Mouse (Mus musculus) neural tube, embryonic 12.5 days (tissue): ENCODE data around the gene Sall2. TPM values are rescaled to one million over a fixed set of nuclear protein-coding genes. Genes with fewer than 3 reads are reported as not detected.
A peak's percentile ranks its signal among the peaks of the same experiment; 100 is the strongest.

Experiments used
- ATAC-seq: fragments of 200-750 bp; cut with Nextera tagmentation; 2 replicates; pipeline ENCODE4 v1.8.0; 2017; ENCODE audit warnings: low read depth, mild to moderate bottlenecking, moderate TSS enrichment, moderate library complexity; ENCODE audit not compliant: low FRiP score
- H3K27ac ChIP-seq: fragments of 300-500 bp; sonication (generic); 2 replicates; pipeline ENCODE4 v1.5.1; 2016
- H3K27me3 ChIP-seq: fragments of 300-500 bp; sonication (generic); replicated peaks from 2 replicates; pipeline ENCODE4 v1.6.1; 2016; ENCODE audit warnings: mild to moderate bottlenecking
- H3K36me3 ChIP-seq: fragments of 300-500 bp; sonication (generic); 2 replicates; pipeline ENCODE4 v1.6.1; 2016; ENCODE audit warnings: mild to moderate bottlenecking
- H3K4me1 ChIP-seq: fragments of 300-500 bp; sonication (generic); 2 replicates; pipeline ENCODE4 v1.6.1; 2016
- H3K4me2 ChIP-seq: fragments of 300-500 bp; sonication (generic); replicated peaks from 2 replicates; pipeline ENCODE4 v1.6.1; 2016; ENCODE audit warnings: mild to moderate bottlenecking
- H3K4me3 ChIP-seq: fragments of 300-500 bp; sonication (generic); 2 replicates; pipeline ENCODE4 v1.5.1; 2016
- H3K9ac ChIP-seq: fragments of 300-500 bp; sonication (generic); 2 replicates; pipeline ENCODE4 v1.6.1; 2016; ENCODE audit warnings: mild to moderate bottlenecking
- H3K9me3 ChIP-seq: fragments of 300-500 bp; sonication (generic); 2 replicates; pipeline ENCODE4 v1.6.1; 2016; ENCODE audit warnings: mild to moderate bottlenecking
- WGBS: fragments of 180-500 bp; shearing (Covaris S2); methylation state at CpG from one replicate; pipeline ENCODE4 v1.1.7; 2016; 5-methylcytosine and 5-hydroxymethylcytosine counted together
- polyA plus RNA-seq: library from polyadenylated mRNA; unstranded; fragments of >200 nt; fragmentation: Nextera tagmentation; extraction: Ambion mirVana; gene quantifications from 2 replicates; pipeline ENCODE4 v1.2.1, GENCODE M21; 2016

The Sall2 gene
- polyA plus RNA-seq, 1 experiment from 2014 or later: 55.8 TPM

GRCm38 (mm10) chr14:52283629-52284028 is 44.9 kb downstream of the Sall2 start:
- Histone ChIP-seq H3K9me3 (no peaks in the 10 kb centered on the region), H3K36me3 (peaks cover 34% of the 10 kb centered on the region), H3K27ac (no peak overlapping the region), H3K27me3 (no peaks in the 10 kb centered on the region), H3K4me1 (peaks cover 7% of the 10 kb centered on the region), H3K9ac (no peak overlapping the region), H3K4me3 (no peak overlapping the region), H3K4me2 (no peak overlapping the region)
- 98% methylated on average over 5 of the region's 5 CpGs for WGBS
- ATAC-seq: no peak

GRCm38 (mm10) chr14:52279747-52280120 is 48.8 kb downstream of the Sall2 start:
- H3K36me3 ChIP-seq: peaks cover 12% of the 10 kb centered on the region
- H3K9ac ChIP-seq: peak overlapping the region; percentile 88
- H3K27ac ChIP-seq: peak overlapping the region; percentile 68
- H3K4me3 ChIP-seq: peak overlapping the region; percentile 88
- H3K4me1 ChIP-seq: peaks cover 7% of the 10 kb centered on the region
- WGBS: 1% methylated on average over 21 of the region's 21 CpGs
- H3K4me2 ChIP-seq: peak overlapping the region; percentile 73
- H3K9me3 ChIP-seq: no peaks in the 10 kb centered on the region
- ATAC-seq: peak; percentile 66
- no peaks in the 10 kb centered on the region for H3K27me3 ChIP-seq

GRCm38 (mm10) chr14:52278932-52279746 is 49.4 kb downstream of the Sall2 start, which contains the start of the genes Tox4 and Rab2b:
Tox4 (plus strand) TSS chr14:52279146.
Rab2b (minus strand) TSS chr14:52279545.
- Histone ChIP-seq H3K4me3 (peak within 1 kb of the TSS; percentile 88), H3K27ac (peak within 1 kb of the TSS; percentile 68), H3K36me3 (peaks cover 18% of the 10 kb centered on the region), H3K9ac (peak within 1 kb of the TSS; percentile 88), H3K4me2 (peak within 1 kb of the TSS; percentile 73), H3K4me1 (peaks cover 7% of the 10 kb centered on the region), H3K9me3 (no peaks in the 10 kb centered on the region), H3K27me3 (no peaks in the 10 kb centered on the region)
- under 1% methylated on average over 65 of the region's 66 CpGs for WGBS
- ATAC-seq: peak; percentile 98

GRCm38 (mm10) chr14:52277210-52277609 is 51.4 kb downstream of the Sall2 start:
- Histone ChIP-seq H3K9me3 (no peaks in the 10 kb centered on the region), H3K9ac (no peak overlapping the region), H3K4me3 (no peak overlapping the region), H3K4me2 (no peak overlapping the region), H3K27ac (no peak overlapping the region), H3K4me1 (peaks cover 7% of the 10 kb centered on the region), H3K27me3 (no peaks in the 10 kb centered on the region), H3K36me3 (peaks cover 25% of the 10 kb centered on the region)
- ATAC-seq: no peak
- WGBS: 93% methylated on average over 4 of the region's 4 CpGs

DNA sequence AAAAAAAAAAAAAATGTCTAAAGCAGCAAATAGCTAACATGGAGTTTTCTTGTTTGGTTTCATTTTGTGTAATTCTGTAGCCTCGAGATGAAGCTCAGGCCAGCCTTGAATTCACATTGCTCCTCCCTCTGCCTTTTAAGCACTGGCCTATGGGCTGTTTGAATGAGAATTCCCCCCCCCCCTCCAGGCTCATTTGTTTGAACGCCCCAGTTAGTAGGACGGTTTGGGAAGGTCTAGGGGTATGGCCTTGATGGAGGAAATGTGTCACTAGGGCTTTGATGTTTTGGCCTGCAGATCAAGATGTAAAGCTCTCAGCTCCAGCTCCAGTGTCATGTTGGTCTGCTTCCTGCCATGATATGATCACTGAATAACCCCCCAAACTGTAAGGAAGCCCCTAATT is 55.8 kb downstream of the Sall2 start:
- no peak overlapping the region for H3K9ac ChIP-seq
- WGBS: 63% methylated on average over 3 of the region's 3 CpGs
- no peak for ATAC-seq
- H3K4me1 ChIP-seq: no peaks in the 10 kb centered on the region
- H3K27me3 ChIP-seq: no peaks in the 10 kb centered on the region
- no peak overlapping the region for H3K27ac ChIP-seq
- no peak overlapping the region for H3K4me2 ChIP-seq
- peaks cover 39% of the 10 kb centered on the region for H3K36me3 ChIP-seq
- H3K9me3 ChIP-seq: no peaks in the 10 kb centered on the region
- no peak overlapping the region for H3K4me3 ChIP-seq

Other genes with a start within 250 kb of the Sall2 start
- gene Hnrnpc, start 224.7 kb downstream of the Sall2 start, polyA plus RNA-seq: 764 and 797 TPM in 2 replicates
- gene Rpgrip1, start 218.1 kb downstream of the Sall2 start, polyA plus RNA-seq: 52.1 and 62.8 TPM in 2 replicates
- gene Supt16, start 131.3 kb downstream of the Sall2 start, polyA plus RNA-seq: 57.8 and 64.4 TPM in 2 replicates
- gene Chd8, start 71.0 kb downstream of the Sall2 start, polyA plus RNA-seq: 46.0 and 48.6 TPM in 2 replicates
- 51.8 and 56.6 TPM in 2 replicates for gene Tox4, start 49.6 kb downstream of the Sall2 start, polyA plus RNA-seq
- gene Rab2b, start 49.2 kb downstream of the Sall2 start, polyA plus RNA-seq: 43.7 and 52.9 TPM in 2 replicates
- gene Mettl3, start 23.6 kb downstream of the Sall2 start, polyA plus RNA-seq: 58.7 and 58.8 TPM in 2 replicates
- gene Olfr1513, start 27.6 kb upstream of the Sall2 start, polyA plus RNA-seq: 0.09 TPM in 1 of 2 replicates, not detected in the other
- not detected in 2 replicates for gene Olfr1512, start 50.4 kb upstream of the Sall2 start, polyA plus RNA-seq
- gene Olfr1511, start 68.6 kb upstream of the Sall2 start, polyA plus RNA-seq: 0.27 TPM in 1 of 2 replicates, not detected in the other
- gene Olfr1510, start 85.6 kb upstream of the Sall2 start, polyA plus RNA-seq: not detected in 2 replicates
- not detected in 2 replicates for gene Olfr1509, start 114.2 kb upstream of the Sall2 start, polyA plus RNA-seq
- not detected in 2 replicates for gene Olfr1508, start 138.7 kb upstream of the Sall2 start, polyA plus RNA-seq
- gene Olfr1507, start 167.0 kb upstream of the Sall2 start, polyA plus RNA-seq: not detected in 2 replicates